Mouse (Mus musculus): ENCODE data around the gene F830045P16Rik. TPM values are rescaled to one million over a fixed set of nuclear protein-coding genes. Genes with fewer than 3 reads are reported as not detected.

F830045P16Rik gene
- polyA plus RNA-seq, 1 experiment from 2014 or later: not detected

GRCm38 (mm10) chr2:129414593-129414992 is 121.8 kb downstream of the F830045P16Rik start:
- WGBS: 92% methylated on average over 3 of the region's 3 CpGs
- Histone ChIP-seq H3K9ac (ENCODE audit: low read depth, low read length) (no peak overlapping the region), H3K27me3 (ENCODE audit: control insufficient read depth, insufficient read depth, low read length) (no peaks in the 10 kb centered on the region), H3K4me2 (replicated peaks; ENCODE audit: low read depth, low read length) (no peak overlapping the region), H3K4me1 (ENCODE audit: control insufficient read depth, insufficient read depth, low read length) (no peaks in the 10 kb centered on the region), H3K36me3 (ENCODE audit: control insufficient read depth, insufficient read depth, low read length) (no peaks in the 10 kb centered on the region), H3K27ac (ENCODE audit: low read depth, low read length) (no peak overlapping the region), H3K4me3 (ENCODE audit: low read length) (no peak overlapping the region), H3K9me3 (ENCODE audit: control insufficient read depth, low read length) (no peaks in the 10 kb centered on the region)
- no peak for ATAC-seq (ENCODE audit: low FRiP score, low TSS enrichment)

- no peak for ATAC-seq (ENCODE audit: low FRiP score, low TSS enrichment)
- no peaks in the 10 kb centered on the region for H3K36me3 ChIP-seq (ENCODE audit: control insufficient read depth, insufficient read depth, low read length)
- H3K27me3 ChIP-seq (ENCODE audit: control insufficient read depth, insufficient read depth, low read length): no peaks in the 10 kb centered on the region
- H3K9ac ChIP-seq (ENCODE audit: low read depth, low read length): no peak overlapping the region
- no peak overlapping the region for H3K4me3 ChIP-seq (ENCODE audit: low read length)
- no peaks in the 10 kb centered on the region for H3K9me3 ChIP-seq (ENCODE audit: control insufficient read depth, low read length)
- no peak overlapping the region for H3K4me2 ChIP-seq (replicated peaks; ENCODE audit: low read depth, low read length)
- no peaks in the 10 kb centered on the region for H3K4me1 ChIP-seq (ENCODE audit: control insufficient read depth, insufficient read depth, low read length)
- no peak overlapping the region for H3K27ac ChIP-seq (ENCODE audit: low read depth, low read length)
- 70% methylated on average over 6 of the region's 6 CpGs for WGBS
These were observed 122.9 kb downstream of the F830045P16Rik start for GRCm38 (mm10) chr2:129413488-129413887.

GRCm38 (mm10) chr2:129411651-129412050 is 124.8 kb downstream of the F830045P16Rik start:
- no peak overlapping the region for H3K4me3 ChIP-seq (ENCODE audit: low read length)
- no peaks in the 10 kb centered on the region for H3K4me1 ChIP-seq (ENCODE audit: control insufficient read depth, insufficient read depth, low read length)
- H3K9ac ChIP-seq (ENCODE audit: low read depth, low read length): no peak overlapping the region
- WGBS: 86% methylated on average over 3 of the region's 3 CpGs
- no peaks in the 10 kb centered on the region for H3K27me3 ChIP-seq (ENCODE audit: control insufficient read depth, insufficient read depth, low read length)
- H3K36me3 ChIP-seq (ENCODE audit: control insufficient read depth, insufficient read depth, low read length): no peaks in the 10 kb centered on the region
- no peaks in the 10 kb centered on the region for H3K9me3 ChIP-seq (ENCODE audit: control insufficient read depth, low read length)
- no peak overlapping the region for H3K27ac ChIP-seq (ENCODE audit: low read depth, low read length)
- ATAC-seq (ENCODE audit: low FRiP score, low TSS enrichment): no peak
- no peak overlapping the region for H3K4me2 ChIP-seq (replicated peaks; ENCODE audit: low read depth, low read length)

- ATAC-seq (ENCODE audit: low FRiP score, low TSS enrichment): no peak
- no peak overlapping the region for H3K27ac ChIP-seq (ENCODE audit: low read depth, low read length)
- H3K4me2 ChIP-seq (replicated peaks; ENCODE audit: low read depth, low read length): no peak overlapping the region
- H3K27me3 ChIP-seq (ENCODE audit: control insufficient read depth, insufficient read depth, low read length): no peaks in the 10 kb centered on the region
- H3K36me3 ChIP-seq (ENCODE audit: control insufficient read depth, insufficient read depth, low read length): no peaks in the 10 kb centered on the region
- no peaks in the 10 kb centered on the region for H3K4me1 ChIP-seq (ENCODE audit: control insufficient read depth, insufficient read depth, low read length)
- no peak overlapping the region for H3K4me3 ChIP-seq (ENCODE audit: low read length)
- 84% methylated on average over 7 of the region's 7 CpGs for WGBS
- H3K9me3 ChIP-seq (ENCODE audit: control insufficient read depth, low read length): no peaks in the 10 kb centered on the region
- no peak overlapping the region for H3K9ac ChIP-seq (ENCODE audit: low read depth, low read length)
These were observed 126.1 kb downstream of the F830045P16Rik start for GRCm38 (mm10) chr2:129410344-129410743.

GRCm38 (mm10) chr2:129408476-129408875 is 127.9 kb downstream of the F830045P16Rik start:
- Histone ChIP-seq H3K9ac (ENCODE audit: low read depth, low read length) (no peak overlapping the region), H3K36me3 (ENCODE audit: control insufficient read depth, insufficient read depth, low read length) (no peaks in the 10 kb centered on the region), H3K4me1 (ENCODE audit: control insufficient read depth, insufficient read depth, low read length) (no peaks in the 10 kb centered on the region), H3K9me3 (ENCODE audit: control insufficient read depth, low read length) (no peaks in the 10 kb centered on the region), H3K4me2 (replicated peaks; ENCODE audit: low read depth, low read length) (no peak overlapping the region), H3K27ac (ENCODE audit: low read depth, low read length) (no peak overlapping the region), H3K4me3 (ENCODE audit: low read length) (no peak overlapping the region), H3K27me3 (ENCODE audit: control insufficient read depth, insufficient read depth, low read length) (no peaks in the 10 kb centered on the region)
- peak; percentile 77; the same call in 1 of the 2 replicates for ATAC-seq (ENCODE audit: low FRiP score, low TSS enrichment)
- 20% methylated on average over 18 of the region's 18 CpGs for WGBS

Other genes with a start within 250 kb of the F830045P16Rik start
- 53.5 and 67.7 TPM in 2 replicates for gene Ckap2l, start 239.4 kb downstream of the F830045P16Rik start, polyA plus RNA-seq (2014; fragmentation: Nextera tagmentation; extraction: Ambion mirVana)
- gene Il1a, start 226.6 kb downstream of the F830045P16Rik start, polyA plus RNA-seq (2014; fragmentation: Nextera tagmentation; extraction: Ambion mirVana): 0.16 TPM in 1 of 2 replicates, not detected in the other
- not detected in 2 replicates for gene Il1b, start 165.5 kb downstream of the F830045P16Rik start, polyA plus RNA-seq (2014; fragmentation: Nextera tagmentation; extraction: Ambion mirVana)
- gene Sirpa, start 56.2 kb upstream of the F830045P16Rik start, polyA plus RNA-seq (2014; fragmentation: Nextera tagmentation; extraction: Ambion mirVana): 15.9 and 28.8 TPM in 2 replicates
- gene Pdyn, start 163.2 kb upstream of the F830045P16Rik start, polyA plus RNA-seq (2014; fragmentation: Nextera tagmentation; extraction: Ambion mirVana): 0.20 and 0.60 TPM in 2 replicates